Mouse (Mus musculus): ENCODE measurements at regions not wholly inside any gene's neighbourhood (a gene's known extent, or its start where the extent isn't known, plus 50 kb on each side); places are given as distances from the start of the nearest gene placed in this dataset.

DNA sequence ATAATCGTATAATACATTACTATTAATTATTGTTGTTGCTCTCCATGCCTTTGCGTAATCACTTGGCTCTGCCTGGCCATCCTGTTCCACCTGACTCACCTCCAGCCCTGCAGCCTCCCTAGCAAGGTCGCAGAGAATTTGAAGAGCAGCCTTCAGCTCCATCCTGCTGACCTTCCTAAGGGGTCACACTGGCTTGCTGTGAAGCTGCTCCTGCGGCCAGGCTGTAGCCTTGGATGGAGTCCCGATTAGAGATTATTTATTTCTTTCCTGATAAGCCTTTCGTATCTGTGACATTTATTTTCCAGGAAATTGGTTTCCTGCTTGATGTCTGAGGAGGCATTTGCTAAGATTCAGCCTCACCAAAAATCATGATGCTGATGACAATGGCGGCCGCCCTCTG is 305.5 kb downstream of the 1810013L24Rik start:
- no peak overlapping the region for H3K9ac ChIP-seq (replicated peaks; ENCODE audit: low read length)
- WGBS, result 76% methylated on average over 8 of the region's 8 CpGs
- H3K9me3 ChIP-seq (ENCODE audit: low read length), result no peaks in the 10 kb centered on the region
- H3K27me3 ChIP-seq (ENCODE audit: insufficient read depth, low read length), result no peaks in the 10 kb centered on the region
- H3K4me3 ChIP-seq (ENCODE audit: low read length), result no peak overlapping the region
- H3K27ac ChIP-seq (ENCODE audit: low read length), result no peak overlapping the region
- H3K36me3 ChIP-seq (ENCODE audit: insufficient read depth, low read length), result no peaks in the 10 kb centered on the region
- ATAC-seq (ENCODE audit: low FRiP score, low TSS enrichment), result no peak
- no peaks in the 10 kb centered on the region for H3K4me1 ChIP-seq (ENCODE audit: insufficient read depth, low read length)
- H3K4me2 ChIP-seq (replicated peaks; ENCODE audit: low read depth, low read length), result no peak overlapping the region

DNA sequence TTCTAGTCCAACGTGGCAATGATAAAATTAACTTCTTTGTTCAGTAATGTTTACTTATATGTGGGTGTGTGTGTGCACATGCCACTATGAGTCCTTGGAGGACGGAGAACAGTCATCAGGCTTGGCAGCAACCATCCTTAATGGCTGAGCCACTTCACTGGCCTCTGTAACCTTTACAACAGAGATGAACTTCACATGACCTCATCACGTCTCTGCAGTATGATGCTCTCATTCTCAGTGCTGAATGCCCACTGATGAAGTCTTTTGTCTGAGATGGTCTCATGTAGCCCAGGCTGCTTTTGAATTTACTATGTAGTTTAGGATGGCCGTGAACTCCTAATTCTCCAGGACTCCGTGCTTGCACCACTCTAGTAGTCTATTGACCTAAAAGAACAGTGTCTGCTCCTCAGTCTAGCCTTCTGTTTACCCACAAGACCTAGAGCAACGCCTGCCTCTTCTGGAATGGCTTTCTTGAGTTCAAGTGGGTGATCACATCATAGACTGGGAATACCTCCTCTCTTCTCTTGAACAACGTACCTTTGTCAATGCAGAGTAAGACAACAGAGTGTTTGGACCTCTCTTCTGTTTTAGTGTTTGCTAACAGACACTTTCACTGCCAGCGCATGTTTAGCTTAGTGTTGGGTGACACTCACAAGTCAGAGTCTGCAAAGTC is 308.8 kb downstream of the 1810013L24Rik start:
- Histone ChIP-seq H3K27ac (ENCODE audit: low read length) (no peak overlapping the region), H3K27me3 (ENCODE audit: insufficient read depth, low read length) (no peaks in the 10 kb centered on the region), H3K9ac (replicated peaks; ENCODE audit: low read length) (no peak overlapping the region), H3K4me3 (ENCODE audit: low read length) (no peak overlapping the region), H3K9me3 (ENCODE audit: low read length) (no peaks in the 10 kb centered on the region), H3K4me2 (replicated peaks; ENCODE audit: low read depth, low read length) (no peak overlapping the region), H3K4me1 (ENCODE audit: insufficient read depth, low read length) (no peaks in the 10 kb centered on the region), H3K36me3 (ENCODE audit: insufficient read depth, low read length) (no peaks in the 10 kb centered on the region)
- ATAC-seq (ENCODE audit: low FRiP score, low TSS enrichment), result no peak
- WGBS, result 72% methylated on average over 8 of the region's 8 CpGs

DNA sequence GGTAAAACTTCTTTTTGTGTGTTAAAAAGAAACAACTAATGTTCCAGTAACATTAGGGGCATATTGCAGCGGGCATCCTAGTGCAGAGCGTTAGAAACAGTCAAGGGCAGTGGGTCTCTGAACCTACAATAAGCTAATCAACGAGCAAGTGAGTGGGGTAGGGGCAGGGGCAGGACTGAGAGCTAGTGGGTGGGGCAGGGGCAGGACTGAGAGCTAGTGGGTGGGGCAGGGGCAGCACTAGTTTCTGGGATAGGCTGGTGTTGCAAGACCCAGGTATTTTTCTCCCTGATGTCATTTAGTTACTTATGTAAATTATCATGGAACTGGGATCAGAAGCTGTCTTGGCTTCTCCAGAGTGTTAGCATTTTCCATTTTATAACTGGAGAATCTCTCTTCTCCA is 309.5 kb downstream of the 1810013L24Rik start:
- Histone ChIP-seq H3K9me3 (ENCODE audit: low read length) (no peaks in the 10 kb centered on the region), H3K4me2 (replicated peaks; ENCODE audit: low read depth, low read length) (no peak overlapping the region), H3K4me3 (ENCODE audit: low read length) (no peak overlapping the region), H3K36me3 (ENCODE audit: insufficient read depth, low read length) (no peaks in the 10 kb centered on the region), H3K27ac (ENCODE audit: low read length) (no peak overlapping the region), H3K27me3 (ENCODE audit: insufficient read depth, low read length) (no peaks in the 10 kb centered on the region), H3K4me1 (ENCODE audit: insufficient read depth, low read length) (no peaks in the 10 kb centered on the region), H3K9ac (replicated peaks; ENCODE audit: low read length) (no peak overlapping the region)
- 71% methylated on average over 3 of the region's 3 CpGs for WGBS
- no peak for ATAC-seq (ENCODE audit: low FRiP score, low TSS enrichment)

DNA sequence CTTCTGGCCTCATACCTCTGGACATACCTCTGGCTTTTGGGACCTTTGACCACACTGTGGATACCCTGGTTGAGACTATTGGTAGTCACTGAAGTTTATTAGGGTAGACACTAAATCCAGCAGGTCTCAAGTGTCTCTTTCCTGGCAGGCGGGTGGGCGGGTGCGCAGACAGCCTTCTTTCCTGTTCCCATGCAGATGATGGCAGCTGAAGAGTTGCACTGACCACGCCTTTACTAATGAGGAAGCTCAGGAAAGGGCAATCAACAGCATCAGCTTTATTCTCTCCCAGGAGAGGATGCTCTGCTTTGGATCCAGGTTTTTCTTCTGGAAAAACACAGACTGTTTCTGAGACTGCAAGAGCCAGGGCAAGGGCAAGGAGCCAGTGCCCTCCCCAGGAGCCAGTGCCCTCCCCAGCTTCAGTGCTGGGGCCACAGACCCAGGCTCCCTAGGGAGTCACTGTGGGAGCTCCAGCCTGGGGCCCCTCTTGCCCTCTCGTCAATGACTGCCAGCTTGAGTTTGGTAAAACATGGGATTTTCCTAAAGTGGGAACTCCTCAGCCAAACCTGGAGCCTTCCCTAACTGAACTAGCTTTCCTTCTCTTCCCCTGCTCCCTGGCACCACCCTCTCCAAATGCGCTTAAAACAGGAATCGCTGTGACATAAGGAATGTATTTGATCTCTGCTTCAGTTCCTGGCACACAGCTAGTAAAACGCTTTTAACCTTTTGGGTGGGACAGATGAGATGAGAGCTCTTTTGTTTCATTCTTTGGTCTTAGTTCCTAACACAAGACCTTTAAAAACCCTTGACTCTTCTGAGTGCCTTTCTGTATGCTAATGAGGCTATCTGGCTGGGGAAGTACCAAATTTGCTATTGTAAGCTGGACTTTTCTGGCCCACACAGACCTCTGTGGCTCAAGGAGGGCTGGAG is 319.6 kb downstream of the 1810013L24Rik start:
- Histone ChIP-seq H3K9me3 (ENCODE audit: low read length) (no peaks in the 10 kb centered on the region), H3K9ac (replicated peaks; ENCODE audit: low read length) (no peak overlapping the region), H3K4me3 (ENCODE audit: low read length) (no peak overlapping the region), H3K36me3 (ENCODE audit: insufficient read depth, low read length) (no peaks in the 10 kb centered on the region), H3K4me2 (replicated peaks; ENCODE audit: low read depth, low read length) (no peak overlapping the region), H3K27ac (ENCODE audit: low read length) (no peak overlapping the region), H3K4me1 (ENCODE audit: insufficient read depth, low read length) (no peaks in the 10 kb centered on the region), H3K27me3 (ENCODE audit: insufficient read depth, low read length) (no peaks in the 10 kb centered on the region)
- ATAC-seq (ENCODE audit: low FRiP score, low TSS enrichment), result no peak
- WGBS, result 26% methylated on average over 8 of the region's 8 CpGs

DNA sequence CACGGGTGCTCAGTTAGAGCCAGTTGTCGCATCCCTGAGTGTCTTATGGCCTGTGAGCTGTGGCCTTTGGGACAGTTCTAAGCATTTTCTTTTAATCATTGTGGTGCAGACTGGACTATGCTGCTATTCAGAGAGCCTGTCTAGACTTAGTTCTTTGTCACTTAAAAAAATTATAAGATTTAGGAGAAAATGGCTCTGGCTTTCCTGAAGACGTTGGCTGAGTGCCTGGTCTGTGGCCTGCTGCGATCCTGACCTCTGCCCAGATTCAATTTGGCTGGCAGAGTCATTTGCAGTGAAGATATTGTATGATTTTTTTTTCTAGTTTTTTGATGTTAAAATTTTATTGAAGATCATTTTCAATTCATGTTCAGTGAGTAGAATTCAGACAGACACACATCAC is 322.0 kb downstream of the 1810013L24Rik start:
- no peak overlapping the region for H3K4me2 ChIP-seq (replicated peaks; ENCODE audit: low read depth, low read length)
- 72% methylated on average over 4 of the region's 4 CpGs for WGBS
- H3K9ac ChIP-seq (replicated peaks; ENCODE audit: low read length), result no peak overlapping the region
- no peak overlapping the region for H3K27ac ChIP-seq (ENCODE audit: low read length)
- no peaks in the 10 kb centered on the region for H3K4me1 ChIP-seq (ENCODE audit: insufficient read depth, low read length)
- H3K27me3 ChIP-seq (ENCODE audit: insufficient read depth, low read length), result no peaks in the 10 kb centered on the region
- H3K9me3 ChIP-seq (ENCODE audit: low read length), result no peaks in the 10 kb centered on the region
- no peak for ATAC-seq (ENCODE audit: low FRiP score, low TSS enrichment)
- H3K4me3 ChIP-seq (ENCODE audit: low read length), result no peak overlapping the region
- no peaks in the 10 kb centered on the region for H3K36me3 ChIP-seq (ENCODE audit: insufficient read depth, low read length)

DNA sequence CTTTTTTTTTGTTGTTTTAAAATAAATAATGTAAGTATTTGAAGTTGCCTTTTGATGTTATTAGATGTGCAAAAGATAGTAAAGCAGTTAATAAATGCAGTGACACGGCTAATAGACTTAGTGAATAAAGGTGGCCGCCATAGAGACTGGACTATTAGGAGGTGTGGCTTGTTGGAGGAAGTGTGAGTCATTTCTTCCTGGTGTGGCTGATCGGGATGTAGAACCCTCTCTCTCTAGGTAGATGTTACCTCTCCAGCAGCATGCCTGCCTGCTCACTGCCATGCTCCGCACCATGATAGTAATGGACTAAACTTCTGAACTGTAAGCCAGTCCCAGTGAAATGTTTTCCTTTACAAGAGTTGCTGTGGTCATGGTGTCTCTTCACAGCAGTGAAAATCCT is 323.6 kb downstream of the 1810013L24Rik start:
- H3K9ac ChIP-seq (replicated peaks; ENCODE audit: low read length), result no peak overlapping the region
- H3K4me2 ChIP-seq (replicated peaks; ENCODE audit: low read depth, low read length), result no peak overlapping the region
- no peaks in the 10 kb centered on the region for H3K36me3 ChIP-seq (ENCODE audit: insufficient read depth, low read length)
- no peaks in the 10 kb centered on the region for H3K27me3 ChIP-seq (ENCODE audit: insufficient read depth, low read length)
- H3K27ac ChIP-seq (ENCODE audit: low read length), result no peak overlapping the region
- no peak for ATAC-seq (ENCODE audit: low FRiP score, low TSS enrichment)
- no peak overlapping the region for H3K4me3 ChIP-seq (ENCODE audit: low read length)
- no peaks in the 10 kb centered on the region for H3K4me1 ChIP-seq (ENCODE audit: insufficient read depth, low read length)
- no peaks in the 10 kb centered on the region for H3K9me3 ChIP-seq (ENCODE audit: low read length)
- 97% methylated on average over 4 of the region's 4 CpGs for WGBS

DNA sequence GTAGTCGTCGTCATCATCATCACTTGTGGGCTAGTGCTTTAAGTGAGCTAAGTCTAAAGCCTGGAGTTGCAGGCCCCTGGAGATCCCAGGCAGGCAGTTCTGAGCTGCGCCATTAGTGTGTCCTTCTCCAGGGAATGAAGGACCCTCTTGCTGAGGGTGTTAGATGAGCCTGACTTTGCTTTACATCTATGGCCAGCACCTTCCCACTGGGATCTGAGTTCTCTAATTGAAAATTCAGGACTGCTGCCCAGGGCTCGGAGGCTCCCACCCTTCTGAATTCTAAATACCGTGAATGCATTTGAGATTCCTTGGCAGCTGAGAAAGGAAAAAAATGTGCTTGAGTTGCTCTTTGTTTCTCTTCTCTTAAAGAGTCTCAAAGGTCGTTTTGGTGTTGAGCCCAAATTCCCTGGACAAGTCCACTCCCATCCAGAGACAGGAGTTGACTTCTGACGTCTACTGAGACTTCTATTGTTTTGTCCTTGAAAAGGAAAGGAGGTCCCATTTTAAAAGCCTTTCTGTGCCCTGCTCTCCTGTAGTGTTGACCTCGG is 335.9 kb downstream of the 1810013L24Rik start:
- no peak for ATAC-seq (ENCODE audit: low FRiP score, low TSS enrichment)
- H3K27me3 ChIP-seq (ENCODE audit: insufficient read depth, low read length), result no peaks in the 10 kb centered on the region
- H3K4me3 ChIP-seq (ENCODE audit: low read length), result no peak overlapping the region
- H3K9me3 ChIP-seq (ENCODE audit: low read length), result no peaks in the 10 kb centered on the region
- no peak overlapping the region for H3K9ac ChIP-seq (replicated peaks; ENCODE audit: low read length)
- H3K36me3 ChIP-seq (ENCODE audit: insufficient read depth, low read length), result no peaks in the 10 kb centered on the region
- WGBS, result 72% methylated on average over 8 of the region's 8 CpGs
- H3K4me2 ChIP-seq (replicated peaks; ENCODE audit: low read depth, low read length), result no peak overlapping the region
- no peaks in the 10 kb centered on the region for H3K4me1 ChIP-seq (ENCODE audit: insufficient read depth, low read length)
- H3K27ac ChIP-seq (ENCODE audit: low read length), result no peak overlapping the region

DNA sequence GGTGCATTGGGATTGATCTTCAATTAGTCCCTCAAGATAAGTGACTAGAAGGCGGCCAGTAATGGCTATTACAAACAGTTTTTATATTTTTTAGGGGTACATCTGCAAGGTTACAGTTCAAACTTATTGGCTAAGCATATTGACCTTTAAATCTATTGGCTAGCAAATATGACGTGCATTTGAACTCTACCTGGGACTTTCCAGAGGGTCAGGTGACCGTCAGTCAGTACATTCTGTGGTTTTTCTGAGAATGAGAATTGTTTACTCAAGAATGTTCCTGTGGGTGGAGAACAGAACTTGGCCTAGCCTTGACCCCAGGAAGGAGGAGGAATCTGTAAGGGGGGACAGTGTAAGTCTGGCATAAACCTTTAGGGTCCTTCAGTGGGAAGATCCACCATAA is 346.5 kb downstream of the 1810013L24Rik start:
- ATAC-seq (ENCODE audit: low FRiP score, low TSS enrichment), result no peak
- H3K27ac ChIP-seq (ENCODE audit: low read length), result no peak overlapping the region
- no peak overlapping the region for H3K4me3 ChIP-seq (ENCODE audit: low read length)
- no peak overlapping the region for H3K4me2 ChIP-seq (replicated peaks; ENCODE audit: low read depth, low read length)
- H3K4me1 ChIP-seq (ENCODE audit: insufficient read depth, low read length), result no peaks in the 10 kb centered on the region
- WGBS, result 72% methylated on average over 3 of the region's 3 CpGs
- no peaks in the 10 kb centered on the region for H3K9me3 ChIP-seq (ENCODE audit: low read length)
- no peaks in the 10 kb centered on the region for H3K27me3 ChIP-seq (ENCODE audit: insufficient read depth, low read length)
- no peak overlapping the region for H3K9ac ChIP-seq (replicated peaks; ENCODE audit: low read length)
- H3K36me3 ChIP-seq (ENCODE audit: insufficient read depth, low read length), result no peaks in the 10 kb centered on the region

DNA sequence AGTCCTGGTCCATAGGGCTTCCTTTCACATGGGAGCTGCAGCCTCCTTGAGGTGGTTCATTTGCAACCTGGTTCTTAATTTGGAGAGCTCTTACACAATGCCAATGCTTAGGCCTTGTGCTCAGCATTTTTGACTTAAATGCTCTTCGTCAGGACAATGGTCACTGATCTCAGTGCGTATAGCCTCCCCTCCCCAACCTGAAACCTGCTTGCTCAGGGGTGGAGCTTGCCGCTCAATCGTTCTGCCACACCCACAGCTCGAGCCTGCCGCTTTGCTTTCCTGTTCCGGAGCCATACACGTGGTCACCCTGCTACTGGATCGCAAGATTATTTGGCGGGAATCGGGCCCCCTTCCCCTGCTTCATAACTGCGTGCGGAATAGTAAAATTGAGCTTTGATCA is 365.9 kb downstream of the 1810013L24Rik start:
- no peak overlapping the region for H3K4me3 ChIP-seq (ENCODE audit: low read length)
- H3K27me3 ChIP-seq (ENCODE audit: insufficient read depth, low read length), result no peaks in the 10 kb centered on the region
- WGBS, result 52% methylated on average over 13 of the region's 13 CpGs
- no peak overlapping the region for H3K4me2 ChIP-seq (replicated peaks; ENCODE audit: low read depth, low read length)
- no peaks in the 10 kb centered on the region for H3K36me3 ChIP-seq (ENCODE audit: insufficient read depth, low read length)
- H3K27ac ChIP-seq (ENCODE audit: low read length), result no peak overlapping the region
- no peaks in the 10 kb centered on the region for H3K4me1 ChIP-seq (ENCODE audit: insufficient read depth, low read length)
- no peak overlapping the region for H3K9ac ChIP-seq (replicated peaks; ENCODE audit: low read length)
- no peak for ATAC-seq (ENCODE audit: low FRiP score, low TSS enrichment)
- H3K9me3 ChIP-seq (ENCODE audit: low read length), result no peaks in the 10 kb centered on the region
